Mouse (Mus musculus): ENCODE data around the gene Tsga8.

The Tsga8 gene

GRCm38 (mm10) chrX:83487598-83487997, at the start of gene Tsga8:
Gene Tsga8 (minus strand): TSS chrX:83487924.
- in situ Hi-C loops (cut with MboI, MseI), result no loop called here

All from T-helper 2 cell (primary cell).